Mouse (Mus musculus) thymus, adult 2 months (tissue): ENCODE data around the gene Pmepa1.

Experiments
- CTCF ChIP-seq: fragments of 200-500 bp; IDR thresholded peaks from 2 replicates; pipeline ENCODE4 v1.5.1; 2012; ENCODE audit warnings: mild to moderate bottlenecking, control low read depth, low read length, moderate library complexity, borderline replicate concordance; ENCODE audit not compliant: control insufficient read depth, poor library complexity, insufficient read depth; ENCODE audit errors: extremely low read depth
- POLR2A ChIP-seq: fragments of 200-500 bp; IDR thresholded peaks from 2 replicates; pipeline ENCODE4 v1.6.1; 2012; ENCODE audit warnings: mild to moderate bottlenecking, low read length, control low read depth, moderate library complexity; ENCODE audit not compliant: control insufficient read depth, poor library complexity, insufficient read depth; ENCODE audit errors: extremely low read depth

DNA sequence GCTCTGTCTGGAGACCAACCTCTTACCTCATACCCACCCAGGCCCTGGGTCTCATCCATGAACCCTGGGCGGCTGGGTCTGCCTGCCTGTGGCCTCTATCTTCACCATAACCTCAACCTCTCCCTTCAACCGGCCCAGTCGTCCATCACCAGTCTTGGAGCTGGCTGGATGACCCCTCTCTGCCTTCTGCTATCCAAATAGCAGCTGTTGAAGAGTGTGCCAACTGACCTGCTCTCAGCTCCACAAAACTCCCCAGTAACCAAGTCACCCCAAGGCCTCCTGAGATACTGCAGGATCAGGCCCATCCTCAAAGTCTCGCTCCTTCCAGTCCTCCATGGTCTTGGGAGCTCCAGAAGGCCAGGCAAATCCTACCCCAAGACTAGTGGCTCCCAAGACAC is 19.8 kb downstream of the Pmepa1 start:
- TF ChIP-seq CTCF = no peak
- no peak for TF ChIP-seq POLR2A
